Mouse (Mus musculus) myocyte (in vitro differentiated cells): ENCODE measurements around the gene Rnf144a. TPM values are rescaled to one million over a fixed set of nuclear protein-coding genes. Genes with fewer than 3 reads are reported as not detected.
A peak's percentile ranks its signal among the peaks of the same experiment; 100 is the strongest.

ENCODE experiments used
- H3K27me3 ChIP-seq: one replicate; pipeline ENCODE4 v1.6.1; 2011; ENCODE audit not compliant: control insufficient read depth, insufficient read depth, insufficient read length
- H3K36me3 ChIP-seq: one replicate; pipeline ENCODE4 v1.6.1; 2011; ENCODE audit not compliant: control insufficient read depth, insufficient read depth
- H3K4me2 ChIP-seq: one replicate; pipeline ENCODE4 v1.6.1; 2011; ENCODE audit warnings: low read depth, control low read depth
- H3K4me3 ChIP-seq: one replicate; pipeline ENCODE4 v1.5.1; 2011; ENCODE audit warnings: mild to moderate bottlenecking, control low read depth, moderate library complexity
- H3K79me2 ChIP-seq: one replicate; pipeline ENCODE4 v1.6.1; 2011; ENCODE audit not compliant: control insufficient read depth, insufficient read depth
- H3ac ChIP-seq: one replicate; pipeline ENCODE4 v1.6.1; 2011; ENCODE audit not compliant: control insufficient read depth, insufficient read length
- CEBPB ChIP-seq: IDR thresholded peaks from 2 replicates; pipeline ENCODE4 v1.6.1; 2011; ENCODE audit warnings: mild to moderate bottlenecking, moderate library complexity; ENCODE audit not compliant: poor library complexity, insufficient read depth, severe bottlenecking
- E2F4 ChIP-seq: IDR thresholded peaks from one replicate; pipeline ENCODE4 v1.6.1; 2011; ENCODE audit warnings: mild to moderate bottlenecking, control low read depth, moderate library complexity; ENCODE audit not compliant: insufficient read depth
- MAX ChIP-seq: IDR thresholded peaks from one replicate; pipeline ENCODE4 v1.6.1; 2011; ENCODE audit warnings: low read depth, mild to moderate bottlenecking, control low read depth
- MYOD1 ChIP-seq, 3 experiments: IDR thresholded peaks; one replicate each; pipeline ENCODE4 v1.6.1; 2011; ENCODE audit warnings: control low read depth in 2 of 3, low read depth in 2 of 3, mild to moderate bottlenecking in 2 of 3, moderate library complexity in 1 of 3; ENCODE audit not compliant: insufficient read length in 2 of 3, control insufficient read depth in 1 of 3
- MYOG ChIP-seq, 3 experiments: IDR thresholded peaks; one replicate each; pipeline ENCODE4 v1.6.1; 2011; ENCODE audit warnings: control low read depth in 2 of 3, low read depth in 2 of 3, mild to moderate bottlenecking in 2 of 3; ENCODE audit not compliant: insufficient read length in 2 of 3, control insufficient read depth in 1 of 3, insufficient read depth in 1 of 3
- POLR2A ChIP-seq: IDR thresholded peaks from one replicate; pipeline ENCODE4 v1.6.1; 2011; ENCODE audit warnings: low read depth, mild to moderate bottlenecking, control low read depth, moderate library complexity; ENCODE audit not compliant: insufficient read length
- POLR2AphosphoS2 ChIP-seq: IDR thresholded peaks from one replicate; pipeline ENCODE4 v1.6.1; 2011; ENCODE audit warnings: low read depth, control low read depth; ENCODE audit not compliant: insufficient read length
- REST ChIP-seq: IDR thresholded peaks from one replicate; pipeline ENCODE4 v1.6.1; 2011; ENCODE audit warnings: mild to moderate bottlenecking, control low read depth, moderate library complexity; ENCODE audit not compliant: insufficient read depth, insufficient read length
- SRF ChIP-seq: IDR thresholded peaks from one replicate; pipeline ENCODE4 v1.6.1; 2011; ENCODE audit warnings: low read depth; ENCODE audit not compliant: control insufficient read depth, insufficient read length
- TCF12 ChIP-seq: IDR thresholded peaks from one replicate; pipeline ENCODE4 v1.6.1; 2011; ENCODE audit warnings: mild to moderate bottlenecking, control low read depth; ENCODE audit not compliant: poor library complexity, insufficient read depth, severe bottlenecking
- TCF3 ChIP-seq: IDR thresholded peaks from one replicate; pipeline ENCODE4 v1.6.1; 2011; ENCODE audit warnings: low read depth, control low read depth; ENCODE audit not compliant: insufficient read length
- USF1 ChIP-seq: IDR thresholded peaks from one replicate; pipeline ENCODE4 v1.6.1; 2011; ENCODE audit warnings: low read depth, mild to moderate bottlenecking, control low read depth, moderate library complexity
- polyA plus RNA-seq: library from polyadenylated mRNA; unstranded; fragments of >200 nt; fragmentation: generic; extraction: Trizol; gene quantifications from one replicate; pipeline ENCODE4 v1.2.1, GENCODE M21; 2012; ENCODE audit warnings: missing spikeins

The Rnf144a gene
- not detected for polyA plus RNA-seq

- H3ac ChIP-seq: no peak within 1 kb of the TSS
- no peaks in the 10 kb centered on the region for H3K79me2 ChIP-seq
- H3K27me3 ChIP-seq: no peaks in the 10 kb centered on the region
- no peak within 1 kb of the TSS for H3K4me2 ChIP-seq
- no peak within 1 kb of the TSS for H3K4me3 ChIP-seq
- TF ChIP-seq MAX (no peak), POLR2A (no peak), MYOD1 (IDR thresholded peaks at IDR 0.05; ENCODE audit: control insufficient read depth in 1 of 3, insufficient read length in 2 of 3, low read depth in 2 of 3) (no peak), E2F4 (no peak), POLR2AphosphoS2 (no peak), MYOG (IDR thresholded peaks at IDR 0.05; ENCODE audit: control insufficient read depth in 1 of 3, insufficient read depth in 1 of 3, insufficient read length in 2 of 3, low read depth in 2 of 3) (no peak), TCF12 (no peak), CEBPB (no peak), REST (no peak), SRF (no peak), TCF3 (no peak), USF1 (no peak)
- H3K36me3 ChIP-seq: no peaks in the 10 kb centered on the region
Measured at GRCm38 (mm10) chr12:26415104-26415771, at the start of gene Rnf144a. Gene Rnf144a (minus strand): TSS chr12:26415254.

- no peaks in the 10 kb centered on the region for H3K27me3 ChIP-seq
- no peak overlapping the region for H3K4me2 ChIP-seq
- no peaks in the 10 kb centered on the region for H3K36me3 ChIP-seq
- H3ac ChIP-seq: no peak overlapping the region
- no peaks in the 10 kb centered on the region for H3K79me2 ChIP-seq
- TF ChIP-seq MYOG (IDR thresholded peaks at IDR 0.05; ENCODE audit: control insufficient read depth in 1 of 3, insufficient read depth in 1 of 3, insufficient read length in 2 of 3, low read depth in 2 of 3) (no peak), POLR2AphosphoS2 (no peak), TCF3 (no peak), E2F4 (no peak), REST (no peak), USF1 (no peak), CEBPB (no peak), MYOD1 (IDR thresholded peaks at IDR 0.05; ENCODE audit: control insufficient read depth in 1 of 3, insufficient read length in 2 of 3, low read depth in 2 of 3) (no peak), SRF (no peak), POLR2A (no peak), TCF12 (no peak)
- H3K4me3 ChIP-seq: no peak overlapping the region
Measured at GRCm38 (mm10) chr12:26460091-26460490, 45.0 kb upstream of the Rnf144a start.

GRCm38 (mm10) chr12:26456028-26456698, 41.1 kb upstream of the Rnf144a start, which contains the start of gene Rsad2:
Gene Rsad2 (minus strand): TSS chr12:26456452.
- Histone ChIP-seq H3K27me3 (no peaks in the 10 kb centered on the region), H3K4me2 (peak within 1 kb of the TSS; percentile 42), H3ac (no peak within 1 kb of the TSS), H3K79me2 (no peaks in the 10 kb centered on the region), H3K36me3 (no peaks in the 10 kb centered on the region), H3K4me3 (no peak within 1 kb of the TSS)
- TF ChIP-seq MYOG (IDR thresholded peaks at IDR 0.05; ENCODE audit: control insufficient read depth in 1 of 3, insufficient read depth in 1 of 3, insufficient read length in 2 of 3, low read depth in 2 of 3): no peak
- peak in 2 of 3 experiments; percentile 70 to 88 for TF ChIP-seq MYOD1 (IDR thresholded peaks at IDR 0.05; ENCODE audit: control insufficient read depth in 1 of 3, insufficient read length in 2 of 3, low read depth in 2 of 3)

GRCm38 (mm10) chr12:26454682-26455081, 39.6 kb upstream of the Rnf144a start:
- TF ChIP-seq MYOG (IDR thresholded peaks at IDR 0.05; ENCODE audit: control insufficient read depth in 1 of 3, insufficient read depth in 1 of 3, insufficient read length in 2 of 3, low read depth in 2 of 3): no peak
- TF ChIP-seq SRF: no peak
- TF ChIP-seq CEBPB: no peak
- TF ChIP-seq E2F4: no peak
- no peak for TF ChIP-seq MYOD1 (IDR thresholded peaks at IDR 0.05; ENCODE audit: control insufficient read depth in 1 of 3, insufficient read length in 2 of 3, low read depth in 2 of 3)
- no peak for TF ChIP-seq USF1
- no peak for TF ChIP-seq POLR2AphosphoS2
- no peak for TF ChIP-seq POLR2A
- no peak for TF ChIP-seq TCF12
- no peak for TF ChIP-seq MAX
- no peak for TF ChIP-seq TCF3
- no peak for TF ChIP-seq REST
- Histone ChIP-seq H3ac (no peak overlapping the region), H3K4me3 (no peak overlapping the region), H3K79me2 (no peaks in the 10 kb centered on the region), H3K36me3 (no peaks in the 10 kb centered on the region), H3K4me2 (no peak overlapping the region), H3K27me3 (no peaks in the 10 kb centered on the region)

DNA sequence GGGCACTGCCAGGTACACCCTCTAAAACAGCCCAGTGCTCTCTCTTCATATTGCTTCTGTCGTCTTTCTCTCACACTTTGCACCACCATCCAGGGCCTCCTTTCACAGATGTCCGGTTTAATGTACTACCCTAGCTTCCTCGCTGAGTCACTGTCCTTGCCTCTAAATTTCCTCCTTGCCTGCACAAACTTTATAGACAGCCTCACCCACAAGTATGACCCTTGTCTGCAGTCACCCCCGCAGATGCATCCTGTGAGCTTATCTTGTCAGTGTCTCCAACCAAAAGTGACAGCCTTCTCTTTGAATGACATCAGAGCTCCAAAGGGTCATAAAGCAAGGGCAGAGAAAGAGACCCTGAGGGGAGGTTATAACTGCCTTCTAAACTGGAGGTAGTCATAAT, 37.9 kb upstream of the Rnf144a start:
- H3K36me3 ChIP-seq: no peaks in the 10 kb centered on the region
- H3K79me2 ChIP-seq: no peaks in the 10 kb centered on the region
- TF ChIP-seq POLR2AphosphoS2: no peak
- TF ChIP-seq MYOG (IDR thresholded peaks at IDR 0.05; ENCODE audit: control insufficient read depth in 1 of 3, insufficient read depth in 1 of 3, insufficient read length in 2 of 3, low read depth in 2 of 3): no peak
- no peak for TF ChIP-seq POLR2A
- TF ChIP-seq TCF3: no peak
- H3K4me2 ChIP-seq: no peak overlapping the region
- no peak overlapping the region for H3ac ChIP-seq
- H3K27me3 ChIP-seq: no peaks in the 10 kb centered on the region
- H3K4me3 ChIP-seq: no peak overlapping the region
